Mouse (Mus musculus): ENCODE measurements around the gene Arhgap24. TPM values are rescaled to one million over a fixed set of nuclear protein-coding genes. Genes with fewer than 3 reads are reported as not detected.

The Arhgap24 gene
- polyA plus RNA-seq, 1 experiment from 2014 or later: 3.2 TPM

GRCm38 (mm10) chr5:102494827-102495226, 13.6 kb downstream of the Arhgap24 start:
- Histone ChIP-seq H3K27ac (ENCODE audit: low read depth) (no peak overlapping the region), H3K4me1 (ENCODE audit: insufficient read depth) (peaks cover 19% of the 10 kb centered on the region), H3K36me3 (replicated peaks; ENCODE audit: insufficient read depth, low read length) (no peaks in the 10 kb centered on the region), H3K4me3 (ENCODE audit: low read depth, low read length) (no peak overlapping the region), H3K9ac (replicated peaks) (no peak overlapping the region), H3K27me3 (ENCODE audit: insufficient read depth, low read length) (no peaks in the 10 kb centered on the region), H3K9me3 (ENCODE audit: low read length) (no peaks in the 10 kb centered on the region), H3K4me2 (ENCODE audit: low read depth, low read length) (no peak overlapping the region)
- DNase-seq (no peak), ATAC-seq (no peak)
- TF ChIP-seq CTCF (IDR thresholded peaks at IDR 0.05; ENCODE audit: low read depth): no peak
- no peak for TF ChIP-seq EP300 (IDR thresholded peaks at IDR 0.05; ENCODE audit: low read depth)
- 54% methylated on average over 6 of the region's 6 CpGs for WGBS (ENCODE audit: insufficient replicate concordance)

DNA sequence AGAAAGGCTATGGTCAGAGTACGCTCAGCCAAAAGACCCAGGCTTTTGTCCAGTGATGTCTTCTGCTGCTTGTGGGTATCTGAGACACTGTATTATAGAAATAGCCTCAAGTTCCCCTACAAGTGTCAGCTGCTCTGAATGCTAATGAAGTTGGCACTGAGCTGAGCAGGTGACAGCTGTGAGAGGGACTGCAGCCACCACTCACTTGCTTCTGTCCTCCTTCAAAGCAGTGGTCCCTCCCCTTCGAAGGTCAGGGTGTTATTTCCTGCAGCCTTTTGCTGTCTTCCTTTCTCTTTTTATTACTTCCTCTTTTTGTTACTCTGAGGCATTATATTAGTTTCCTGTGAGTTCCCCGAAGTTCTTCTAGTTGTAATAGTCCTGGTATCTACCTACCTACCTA, 16.0 kb downstream of the Arhgap24 start:
- Histone ChIP-seq H3K27ac (ENCODE audit: low read depth) (peak overlapping the region; percentile 64), H3K36me3 (replicated peaks; ENCODE audit: insufficient read depth, low read length) (no peaks in the 10 kb centered on the region), H3K4me1 (ENCODE audit: insufficient read depth) (peaks cover 24% of the 10 kb centered on the region), H3K4me2 (ENCODE audit: low read depth, low read length) (no peak overlapping the region), H3K9ac (replicated peaks) (no peak overlapping the region), H3K9me3 (ENCODE audit: low read length) (no peaks in the 10 kb centered on the region), H3K27me3 (ENCODE audit: insufficient read depth, low read length) (no peaks in the 10 kb centered on the region), H3K4me3 (ENCODE audit: low read depth, low read length) (no peak overlapping the region)
- TF ChIP-seq CTCF (IDR thresholded peaks at IDR 0.05; ENCODE audit: low read depth) (no peak), EP300 (IDR thresholded peaks at IDR 0.05; ENCODE audit: low read depth) (no peak; the same call in 1 of the 2 replicates)
- peak; percentile 75 for ATAC-seq
- WGBS (ENCODE audit: insufficient replicate concordance): 35% methylated on average over 3 of the region's 3 CpGs
- peak; percentile 32 for DNase-seq

DNA sequence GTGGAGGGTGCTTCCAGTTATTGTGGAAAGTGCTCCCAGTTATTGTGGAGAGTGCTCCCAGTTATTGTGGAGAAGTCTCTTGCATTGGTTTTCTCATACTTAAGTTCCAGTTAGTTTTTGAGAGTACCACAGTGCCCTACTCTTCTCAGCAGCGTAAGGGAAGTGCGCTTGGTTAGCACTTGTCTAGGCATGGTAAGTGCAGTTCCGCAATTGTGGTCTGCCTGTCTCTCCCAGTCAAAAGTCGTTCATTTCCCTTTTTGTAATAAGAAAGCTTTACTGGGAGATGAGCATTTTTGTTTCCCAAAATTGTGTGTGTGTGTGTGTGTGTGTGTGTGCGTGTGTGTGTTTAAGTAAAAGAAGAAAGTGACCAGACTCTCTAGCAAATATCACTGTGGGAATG, 17.6 kb downstream of the Arhgap24 start:
- Histone ChIP-seq H3K9ac (replicated peaks) (no peak overlapping the region), H3K36me3 (replicated peaks; ENCODE audit: insufficient read depth, low read length) (no peaks in the 10 kb centered on the region), H3K4me2 (ENCODE audit: low read depth, low read length) (0 out of 2 replicates have a peak overlapping the region, but pooled peaks have one; percentile 26), H3K27me3 (ENCODE audit: insufficient read depth, low read length) (no peaks in the 10 kb centered on the region), H3K27ac (ENCODE audit: low read depth) (peak overlapping the region; percentile 44; the same call in 1 of the 2 replicates), H3K4me3 (ENCODE audit: low read depth, low read length) (no peak overlapping the region), H3K9me3 (ENCODE audit: low read length) (no peaks in the 10 kb centered on the region), H3K4me1 (ENCODE audit: insufficient read depth) (peaks cover 26% of the 10 kb centered on the region)
- no peak for TF ChIP-seq CTCF (IDR thresholded peaks at IDR 0.05; ENCODE audit: low read depth)
- TF ChIP-seq EP300 (IDR thresholded peaks at IDR 0.05; ENCODE audit: low read depth): peak; percentile 33; the same call in 1 of the 2 replicates
- DNase-seq: no peak
- peak; percentile 46 for ATAC-seq
- WGBS (ENCODE audit: insufficient replicate concordance): 29% methylated on average over 5 of the region's 5 CpGs

DNA sequence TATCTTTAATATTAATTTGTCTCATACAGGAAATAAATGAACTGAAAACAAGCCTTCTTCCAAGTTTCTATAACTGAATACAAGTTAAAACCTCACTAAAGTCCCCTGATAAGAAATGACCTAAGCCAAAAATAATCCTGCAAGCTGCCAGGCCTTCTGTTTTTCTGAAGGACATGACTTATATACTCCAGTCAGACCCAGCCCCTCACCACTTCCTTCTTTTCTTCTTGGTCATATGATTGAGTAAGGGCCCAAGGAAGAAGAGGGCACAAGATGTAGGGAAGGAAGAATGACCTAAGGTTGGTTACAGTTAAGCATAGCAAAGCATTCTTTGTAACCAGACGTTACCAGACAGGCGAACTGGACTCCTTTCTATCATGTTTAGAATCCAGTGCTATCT, 21.1 kb downstream of the Arhgap24 start:
- Histone ChIP-seq H3K27me3 (ENCODE audit: insufficient read depth, low read length) (no peaks in the 10 kb centered on the region), H3K9me3 (ENCODE audit: low read length) (no peaks in the 10 kb centered on the region), H3K4me3 (ENCODE audit: low read depth, low read length) (no peak overlapping the region), H3K4me2 (ENCODE audit: low read depth, low read length) (no peak overlapping the region), H3K9ac (replicated peaks) (no peak overlapping the region), H3K27ac (ENCODE audit: low read depth) (peak overlapping the region; percentile 49), H3K4me1 (ENCODE audit: insufficient read depth) (peaks cover 16% of the 10 kb centered on the region), H3K36me3 (replicated peaks; ENCODE audit: insufficient read depth, low read length) (no peaks in the 10 kb centered on the region)
- WGBS (ENCODE audit: insufficient replicate concordance): 38% methylated on average over 2 of the region's 2 CpGs
- ATAC-seq (peak; percentile 60), DNase-seq (no peak)
- TF ChIP-seq CTCF (IDR thresholded peaks at IDR 0.05; ENCODE audit: low read depth) (no peak), EP300 (IDR thresholded peaks at IDR 0.05; ENCODE audit: low read depth) (peak; percentile 22; the same call in 1 of the 2 replicates)

DNA sequence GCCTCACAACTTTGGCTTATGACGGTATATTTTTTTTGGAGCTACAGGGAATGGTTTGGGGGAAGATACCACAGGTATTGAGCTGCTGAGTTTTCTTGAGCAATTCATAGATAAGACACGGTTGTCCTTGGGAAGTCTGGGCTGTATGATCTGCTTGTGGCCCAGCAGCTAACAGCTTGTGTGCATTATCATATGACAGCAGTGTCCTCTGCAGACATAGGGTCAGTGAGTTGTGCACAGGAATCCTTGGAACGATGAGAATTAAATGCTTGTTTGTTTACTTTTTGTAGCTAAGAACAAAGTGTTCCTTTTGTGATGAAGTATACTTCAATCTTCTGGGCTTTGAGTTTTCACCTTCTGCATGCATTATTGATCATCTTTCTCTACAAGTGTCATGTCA, 21.9 kb downstream of the Arhgap24 start:
- Histone ChIP-seq H3K4me1 (ENCODE audit: insufficient read depth) (peaks cover 16% of the 10 kb centered on the region), H3K9ac (replicated peaks) (no peak overlapping the region), H3K9me3 (ENCODE audit: low read length) (no peaks in the 10 kb centered on the region), H3K36me3 (replicated peaks; ENCODE audit: insufficient read depth, low read length) (no peaks in the 10 kb centered on the region), H3K4me2 (ENCODE audit: low read depth, low read length) (no peak overlapping the region), H3K27ac (ENCODE audit: low read depth) (peak overlapping the region; percentile 49), H3K4me3 (ENCODE audit: low read depth, low read length) (no peak overlapping the region), H3K27me3 (ENCODE audit: insufficient read depth, low read length) (no peaks in the 10 kb centered on the region)
- WGBS (ENCODE audit: insufficient replicate concordance): 54% methylated on average over 3 of the region's 3 CpGs
- DNase-seq (no peak), ATAC-seq (no peak)
- no peak for TF ChIP-seq EP300 (IDR thresholded peaks at IDR 0.05; ENCODE audit: low read depth)
- no peak for TF ChIP-seq CTCF (IDR thresholded peaks at IDR 0.05; ENCODE audit: low read depth)

DNA sequence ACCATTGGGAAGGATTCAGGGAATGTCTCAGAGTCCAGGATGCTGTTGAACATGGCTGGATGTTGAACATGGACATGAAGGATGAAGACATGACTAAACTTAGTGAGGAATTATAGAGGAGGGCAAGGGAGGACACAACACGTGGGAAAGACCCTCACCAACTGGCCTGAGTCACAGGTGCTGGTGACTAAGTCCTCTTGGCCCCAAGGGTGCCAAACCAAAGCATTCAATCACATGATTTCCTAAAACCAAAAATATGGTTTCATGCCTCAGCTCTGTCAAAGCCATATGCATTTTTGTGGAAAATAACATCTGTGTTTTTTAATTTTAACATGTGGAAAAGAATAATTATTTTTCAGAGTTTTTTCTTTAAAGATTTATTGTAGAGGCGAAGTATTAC, 22.7 kb downstream of the Arhgap24 start:
- ATAC-seq (no peak), DNase-seq (no peak)
- Histone ChIP-seq H3K4me2 (ENCODE audit: low read depth, low read length) (no peak overlapping the region), H3K27ac (ENCODE audit: low read depth) (no peak overlapping the region), H3K4me3 (ENCODE audit: low read depth, low read length) (no peak overlapping the region), H3K4me1 (ENCODE audit: insufficient read depth) (peaks cover 14% of the 10 kb centered on the region), H3K9ac (replicated peaks) (no peak overlapping the region), H3K9me3 (ENCODE audit: low read length) (no peaks in the 10 kb centered on the region), H3K27me3 (ENCODE audit: insufficient read depth, low read length) (no peaks in the 10 kb centered on the region), H3K36me3 (replicated peaks; ENCODE audit: insufficient read depth, low read length) (no peaks in the 10 kb centered on the region)
- TF ChIP-seq EP300 (IDR thresholded peaks at IDR 0.05; ENCODE audit: low read depth) (no peak), CTCF (IDR thresholded peaks at IDR 0.05; ENCODE audit: low read depth) (no peak)
- WGBS (ENCODE audit: insufficient replicate concordance): 69% methylated on average over 2 of the region's 2 CpGs

DNA sequence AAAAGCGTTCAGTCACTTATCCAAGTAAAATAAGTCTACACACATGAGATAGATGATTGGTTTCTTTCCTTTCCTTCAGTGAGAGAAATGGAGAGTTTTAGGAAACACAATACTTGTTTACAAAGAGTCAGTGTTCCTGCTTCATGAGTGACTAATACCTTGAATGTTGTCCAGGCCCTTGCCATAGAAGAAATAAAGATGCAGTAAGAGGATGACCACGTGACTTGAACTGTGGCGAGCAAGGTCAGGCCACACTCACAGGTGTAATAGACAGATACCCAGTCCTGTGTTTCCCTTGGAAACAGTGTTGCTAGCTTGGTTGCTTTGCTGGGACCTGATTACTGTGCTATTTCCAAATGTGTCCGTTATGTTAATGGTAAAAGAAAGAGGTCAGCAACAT, 23.4 kb downstream of the Arhgap24 start:
- peaks cover 9% of the 10 kb centered on the region for H3K4me1 ChIP-seq (ENCODE audit: insufficient read depth)
- TF ChIP-seq CTCF (IDR thresholded peaks at IDR 0.05; ENCODE audit: low read depth) (no peak), EP300 (IDR thresholded peaks at IDR 0.05; ENCODE audit: low read depth) (no peak)
- 76% methylated on average over 4 of the region's 4 CpGs for WGBS (ENCODE audit: insufficient replicate concordance)

More for the DNA sequence above, 23.4 kb downstream of the Arhgap24 start:
- H3K9ac ChIP-seq (replicated peaks): no peak overlapping the region
- no peaks in the 10 kb centered on the region for H3K9me3 ChIP-seq (ENCODE audit: low read length)
- H3K27ac ChIP-seq (ENCODE audit: low read depth): no peak overlapping the region
- H3K4me2 ChIP-seq (ENCODE audit: low read depth, low read length): no peak overlapping the region
- H3K36me3 ChIP-seq (replicated peaks; ENCODE audit: insufficient read depth, low read length): no peaks in the 10 kb centered on the region
- ATAC-seq: no peak
- H3K27me3 ChIP-seq (ENCODE audit: insufficient read depth, low read length): no peaks in the 10 kb centered on the region
- DNase-seq: no peak
- no peak overlapping the region for H3K4me3 ChIP-seq (ENCODE audit: low read depth, low read length)

Measured in liver, postnatal 0 days (tissue).